Mouse (Mus musculus) heart, embryonic 16.5 days (tissue): Measurements from ENCODE around the gene Hoxa4. TPM values are rescaled to one million over a fixed set of nuclear protein-coding genes. Genes with fewer than 3 reads are reported as not detected.

Experiments used
- ATAC-seq: fragments of 200-750 bp; cut with Nextera tagmentation; replicated peaks from 2 replicates; pipeline ENCODE4 v1.8.0; 2017; ENCODE audit warnings: moderate number of reproducible peaks; ENCODE audit not compliant: insufficient read depth, low FRiP score; ENCODE audit errors: extremely low read depth
- H3K27ac ChIP-seq: fragments of 300-500 bp; sonication (generic); 2 replicates; pipeline ENCODE4 v1.5.1; 2014; ENCODE audit warnings: mild to moderate bottlenecking, low read length, control low read depth, moderate library complexity
- H3K27me3 ChIP-seq: fragments of 300-500 bp; sonication (generic); 2 replicates; pipeline ENCODE4 v1.6.1; 2014; ENCODE audit warnings: low read length, mixed read lengths; ENCODE audit not compliant: control insufficient read depth, insufficient read depth
- H3K36me3 ChIP-seq: fragments of 300-500 bp; sonication (generic); 2 replicates; pipeline ENCODE4 v1.6.1; 2014; ENCODE audit not compliant: control insufficient read depth, insufficient read depth
- H3K4me1 ChIP-seq: fragments of 300-500 bp; sonication (generic); 2 replicates; pipeline ENCODE4 v1.6.1; 2014; ENCODE audit warnings: low read length, mixed read lengths; ENCODE audit not compliant: control insufficient read depth, insufficient read depth
- H3K4me2 ChIP-seq: fragments of 300-500 bp; sonication (generic); 2 replicates; pipeline ENCODE4 v1.6.1; 2014; ENCODE audit warnings: low read depth, mild to moderate bottlenecking, control low read depth, low read length
- H3K4me3 ChIP-seq: fragments of 300-500 bp; sonication (generic); 2 replicates; pipeline ENCODE4 v1.5.1; 2014; ENCODE audit warnings: mild to moderate bottlenecking, control low read depth, low read length
- H3K9ac ChIP-seq: fragments of 300-500 bp; sonication (generic); 2 replicates; pipeline ENCODE4 v1.6.1; 2014; ENCODE audit warnings: low read length, control low read depth
- H3K9me3 ChIP-seq: fragments of 300-500 bp; sonication (generic); replicated peaks from 2 replicates; pipeline ENCODE4 v1.6.1; 2016; ENCODE audit warnings: low read length; ENCODE audit not compliant: control insufficient read depth
- WGBS: fragments of 180-500 bp; shearing (Covaris S2); extraction: QIAGEN DNeasy Blood & Tissue Kit; methylation state at CpG from one replicate; pipeline ENCODE4 v1.1.7; 2014; 5-methylcytosine and 5-hydroxymethylcytosine counted together
- polyA plus RNA-seq: library from polyadenylated mRNA; unstranded; fragments of >200 nt; fragmentation: Nextera tagmentation; extraction: Ambion mirVana; gene quantifications from 2 replicates; pipeline ENCODE4 v1.2.1, GENCODE M21; 2015

The Hoxa4 gene
- polyA plus RNA-seq, result 0.54 TPM in 1 of 2 replicates, not detected in the other

GRCm38 (mm10) chr6:52190906-52191810 lies at the start of gene Hoxa4:
Gene Hoxa4 (minus strand): TSS chr6:52191753.
- Histone ChIP-seq H3K27ac (peak within 1 kb of the TSS; percentile 9; the same call in 1 of the 2 replicates), H3K9me3 (no peaks in the 10 kb centered on the region), H3K4me1 (peaks cover 5% of the 10 kb centered on the region; the same call in 1 of the 2 replicates), H3K27me3 (peaks cover 94% of the 10 kb centered on the region), H3K4me3 (peak within 1 kb of the TSS; percentile 58), H3K36me3 (no peaks in the 10 kb centered on the region), H3K9ac (peak within 1 kb of the TSS; percentile 55), H3K4me2 (peak within 1 kb of the TSS; percentile 65)
- ATAC-seq, result no peak
- WGBS, result 1% methylated on average over 84 of the region's 102 CpGs

GRCm38 (mm10) chr6:52241001-52241621 lies 49.6 kb upstream of the Hoxa4 start:
- WGBS, result 7% methylated on average over 9 of the region's 9 CpGs
- H3K27ac ChIP-seq, result no peak overlapping the region
- H3K27me3 ChIP-seq, result peaks cover 96% of the 10 kb centered on the region
- no peak overlapping the region for H3K4me2 ChIP-seq
- no peak overlapping the region for H3K9ac ChIP-seq
- H3K9me3 ChIP-seq, result no peaks in the 10 kb centered on the region
- no peak overlapping the region for H3K4me3 ChIP-seq
- no peak for ATAC-seq
- no peaks in the 10 kb centered on the region for H3K36me3 ChIP-seq
- H3K4me1 ChIP-seq, result 0 out of 2 replicates have a peak, but pooled peaks cover 3% of the 10 kb centered on the region

DNA sequence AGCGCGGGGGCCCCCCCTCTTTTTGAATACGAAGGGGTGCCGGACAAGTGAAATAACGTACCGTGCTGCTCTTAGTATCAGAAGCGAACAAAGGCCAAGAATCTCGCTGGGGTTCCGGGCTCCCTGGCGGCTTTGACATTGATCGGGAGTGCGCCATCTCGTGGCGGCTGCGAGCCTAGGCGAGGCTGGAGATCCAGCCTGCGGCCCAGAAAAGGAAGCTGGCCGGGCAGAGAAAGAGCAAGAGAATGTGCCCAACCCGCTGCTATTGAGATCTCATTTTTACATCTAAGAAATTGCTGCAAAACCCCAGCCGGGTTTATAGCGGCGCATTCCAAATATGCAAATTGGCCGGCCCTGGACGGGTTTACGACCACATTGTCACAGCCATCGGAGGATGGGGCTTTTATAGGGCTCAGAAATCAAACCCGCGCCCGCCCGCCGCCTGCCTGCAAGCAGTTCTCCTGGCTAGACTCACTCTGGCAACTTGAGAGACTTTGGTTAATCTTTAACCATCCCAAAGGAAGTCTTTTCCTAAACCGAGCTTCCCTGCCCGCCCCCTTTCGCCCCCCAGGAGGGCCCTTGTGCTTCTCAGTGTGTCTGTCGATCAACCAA lies 48.9 kb upstream of the Hoxa4 start, which contains the start of gene Hoxa10:
Gene Hoxa10 (minus strand): TSS at position 466 of the 612 bp plus-strand sequence.
- Histone ChIP-seq H3K4me1 (0 out of 2 replicates have a peak, but pooled peaks cover 3% of the 10 kb centered on the region), H3K27me3 (peaks cover 96% of the 10 kb centered on the region), H3K36me3 (no peaks in the 10 kb centered on the region), H3K4me3 (peak within 1 kb of the TSS; percentile 13), H3K4me2 (peak within 1 kb of the TSS; percentile 34), H3K27ac (no peak within 1 kb of the TSS), H3K9me3 (no peaks in the 10 kb centered on the region), H3K9ac (no peak within 1 kb of the TSS)
- ATAC-seq, result no peak; the same call in 1 of the 2 replicates
- WGBS, result 2% methylated on average over 35 of the region's 35 CpGs

DNA sequence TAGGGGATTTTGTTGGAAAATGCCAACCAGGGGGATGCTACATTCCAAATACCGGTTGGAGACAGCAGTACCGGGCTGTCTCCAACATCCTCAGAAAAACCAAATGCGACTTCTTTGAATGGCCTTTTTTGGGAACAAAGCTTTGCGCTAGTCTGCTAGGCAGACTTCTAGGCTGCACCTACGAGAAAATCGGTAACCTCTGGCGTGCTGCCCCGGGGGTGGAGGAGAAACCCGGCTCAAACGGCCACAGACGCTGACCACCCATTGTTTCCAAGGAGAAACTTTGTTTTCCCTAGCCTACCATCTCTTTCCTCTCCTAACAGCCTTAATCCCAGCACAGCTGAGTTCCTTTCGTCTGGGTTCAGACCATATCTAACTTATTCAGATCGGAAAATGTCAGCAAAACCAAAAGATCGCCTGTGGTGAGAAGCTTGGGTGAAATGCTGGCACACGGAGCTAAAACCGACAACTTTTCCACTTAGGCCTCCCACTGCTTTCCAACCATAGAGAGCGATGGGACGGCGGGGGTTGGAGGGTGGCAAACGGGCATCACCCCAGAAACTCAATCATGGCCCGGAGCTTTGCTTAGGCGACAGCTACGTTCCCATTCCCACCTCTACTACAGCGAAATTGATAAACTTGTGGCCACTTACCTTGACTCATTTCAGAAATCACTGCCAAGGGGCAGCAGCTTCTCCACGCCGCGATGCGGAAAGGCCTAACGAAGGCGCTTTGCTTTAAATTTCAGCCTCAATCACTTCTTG lies 48.3 kb upstream of the Hoxa4 start:
- no peak for ATAC-seq
- H3K4me1 ChIP-seq, result no peaks in the 10 kb centered on the region
- H3K4me3 ChIP-seq, result peak overlapping the region; percentile 13
- 2% methylated on average over 30 of the region's 30 CpGs for WGBS
- no peak overlapping the region for H3K27ac ChIP-seq
- no peaks in the 10 kb centered on the region for H3K36me3 ChIP-seq
- H3K4me2 ChIP-seq, result peak overlapping the region; percentile 34
- no peaks in the 10 kb centered on the region for H3K9me3 ChIP-seq
- no peak overlapping the region for H3K9ac ChIP-seq
- peaks cover 96% of the 10 kb centered on the region for H3K27me3 ChIP-seq

DNA sequence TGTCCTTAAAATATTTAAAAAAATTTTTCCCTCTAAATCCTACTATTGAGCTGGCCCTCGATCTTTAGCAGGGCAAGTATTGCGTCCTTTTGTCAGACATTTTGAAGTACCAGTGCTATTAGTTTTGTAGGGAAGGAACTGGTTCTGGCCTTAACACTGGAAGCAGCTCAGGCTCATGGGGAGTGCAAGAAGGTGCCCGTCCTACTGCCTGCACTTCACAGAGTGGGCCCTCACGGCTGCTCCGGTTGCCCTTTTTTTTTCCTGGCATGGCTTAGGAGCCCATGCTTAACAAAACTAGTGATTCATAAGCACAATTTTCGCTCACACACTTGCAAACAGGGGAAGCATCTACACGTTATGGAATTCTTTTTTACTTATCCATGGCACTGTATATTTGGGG lies 47.4 kb upstream of the Hoxa4 start:
- ATAC-seq, result no peak
- Histone ChIP-seq H3K27ac (no peak overlapping the region), H3K9ac (no peak overlapping the region), H3K4me2 (no peak overlapping the region), H3K4me1 (no peaks in the 10 kb centered on the region), H3K4me3 (no peak overlapping the region), H3K9me3 (no peaks in the 10 kb centered on the region), H3K36me3 (no peaks in the 10 kb centered on the region), H3K27me3 (peaks cover 96% of the 10 kb centered on the region)
- WGBS, result 5% methylated on average over 7 of the region's 7 CpGs

GRCm38 (mm10) chr6:52238155-52238545 lies 46.6 kb upstream of the Hoxa4 start:
- Histone ChIP-seq H3K27me3 (peaks cover 96% of the 10 kb centered on the region), H3K36me3 (no peaks in the 10 kb centered on the region), H3K4me2 (no peak overlapping the region), H3K4me3 (no peak overlapping the region), H3K9ac (no peak overlapping the region), H3K9me3 (no peaks in the 10 kb centered on the region), H3K27ac (no peak overlapping the region), H3K4me1 (no peaks in the 10 kb centered on the region)
- no peak for ATAC-seq
- WGBS, result 4% methylated on average over 7 of the region's 7 CpGs

DNA sequence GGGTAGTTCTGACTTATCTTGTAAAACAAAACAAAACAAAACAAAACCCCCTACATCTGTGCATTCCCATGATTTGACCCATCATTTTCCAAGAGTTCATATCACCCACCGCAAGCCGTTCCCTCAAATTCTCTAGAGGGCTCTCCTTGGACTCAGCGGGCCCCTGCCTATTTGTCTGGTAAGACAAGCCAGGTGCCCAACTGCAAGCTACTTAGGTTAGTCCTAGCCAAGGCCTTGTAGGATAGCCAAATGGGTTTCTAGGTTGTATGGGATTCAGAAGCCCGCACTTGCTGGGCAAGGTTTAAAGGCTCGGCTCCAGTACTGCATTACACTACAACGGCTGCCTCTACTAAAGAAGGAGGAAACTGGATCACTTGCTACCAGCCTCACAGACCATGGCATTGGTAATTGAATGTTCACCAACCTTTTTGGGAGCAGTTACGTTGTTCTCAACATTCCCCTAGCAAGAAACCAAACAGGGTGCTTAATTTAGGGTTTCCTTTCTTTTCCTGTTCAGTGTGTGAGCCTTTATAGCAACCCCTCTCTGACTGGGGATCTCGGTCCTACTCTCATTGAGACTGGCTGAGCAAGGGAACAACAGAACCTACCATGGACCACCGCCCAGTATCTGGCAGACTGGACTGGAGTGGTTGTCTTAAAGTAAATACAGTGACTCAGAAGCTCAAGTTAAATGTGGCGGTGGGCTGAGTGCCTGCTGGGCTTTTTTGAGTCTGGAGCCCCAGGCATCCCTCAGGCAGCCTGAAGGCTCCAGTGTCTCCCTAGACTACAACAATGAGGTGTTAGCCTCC lies 46.0 kb upstream of the Hoxa4 start:
- Histone ChIP-seq H3K4me2 (no peak overlapping the region), H3K4me3 (no peak overlapping the region), H3K27me3 (peaks cover 92% of the 10 kb centered on the region), H3K27ac (no peak overlapping the region), H3K9ac (no peak overlapping the region), H3K4me1 (no peaks in the 10 kb centered on the region), H3K9me3 (no peaks in the 10 kb centered on the region), H3K36me3 (no peaks in the 10 kb centered on the region)
- no peak for ATAC-seq
- WGBS, result 11% methylated on average over 10 of the region's 10 CpGs

- WGBS, result 10% methylated on average over 3 of the region's 3 CpGs
- no peak for ATAC-seq
- no peaks in the 10 kb centered on the region for H3K9me3 ChIP-seq
- H3K27me3 ChIP-seq, result peaks cover 91% of the 10 kb centered on the region
- no peak overlapping the region for H3K4me2 ChIP-seq
- H3K4me3 ChIP-seq, result no peak overlapping the region
- no peaks in the 10 kb centered on the region for H3K36me3 ChIP-seq
- H3K4me1 ChIP-seq, result no peaks in the 10 kb centered on the region
- no peak overlapping the region for H3K9ac ChIP-seq
- no peak overlapping the region for H3K27ac ChIP-seq
These were observed 45.3 kb upstream of the Hoxa4 start for GRCm38 (mm10) chr6:52236806-52237205.
